Mouse (Mus musculus): ENCODE data around the gene Uqcrc2. TPM values are rescaled to one million over a fixed set of nuclear protein-coding genes. Genes with fewer than 3 reads are reported as not detected.

Uqcrc2 gene
- polyA plus RNA-seq, 1 experiment = 279 TPM

DNA sequence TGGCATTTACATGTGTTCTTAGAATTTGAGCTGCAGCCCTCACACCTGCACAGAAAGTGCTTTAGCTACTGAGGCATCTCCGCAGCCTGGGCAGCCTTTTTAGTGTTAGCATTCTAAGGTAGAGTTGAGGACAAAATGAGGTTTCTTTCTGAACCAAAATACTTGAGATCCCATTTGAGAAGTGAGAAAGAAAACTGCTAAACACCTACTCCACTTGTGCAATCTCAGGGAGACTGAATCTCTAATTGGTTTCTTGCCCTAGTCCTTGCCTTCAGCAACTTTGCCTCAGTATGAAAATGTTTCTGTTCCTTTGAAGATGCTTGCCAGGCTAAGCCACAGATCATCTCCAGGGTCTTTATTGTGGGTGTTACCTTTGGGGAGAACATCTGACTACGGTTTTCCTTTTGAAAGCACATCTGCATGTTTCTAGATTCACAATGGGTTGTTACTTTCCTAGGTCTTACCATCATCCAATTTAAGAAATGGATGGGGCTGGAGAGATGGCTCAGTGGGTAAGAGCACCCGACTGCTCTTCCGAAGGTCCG is 58.9 kb downstream of the Uqcrc2 start:
- H3K4me1 ChIP-seq (ENCODE audit: control insufficient read depth, insufficient read depth, low read length) = no peaks in the 10 kb centered on the region
- WGBS = 98% methylated on average over 5 of the region's 5 CpGs
- TF ChIP-seq POLR2A (IDR thresholded peaks at IDR 0.05; ENCODE audit: borderline replicate concordance, insufficient read depth, low read length) = no peak
- no peak for TF ChIP-seq CTCF (IDR thresholded peaks at IDR 0.05; ENCODE audit: borderline replicate concordance, insufficient read depth, low read depth, low read length)
- H3K27me3 ChIP-seq (ENCODE audit: control insufficient read depth, insufficient read depth, low read length) = no peaks in the 10 kb centered on the region
- DNase-seq = no peak
- no peak overlapping the region for H3K4me3 ChIP-seq (replicated peaks; ENCODE audit: insufficient read depth, low read depth, low read length)
- no peak overlapping the region for H3K27ac ChIP-seq (ENCODE audit: insufficient read depth, low read length)

DNA sequence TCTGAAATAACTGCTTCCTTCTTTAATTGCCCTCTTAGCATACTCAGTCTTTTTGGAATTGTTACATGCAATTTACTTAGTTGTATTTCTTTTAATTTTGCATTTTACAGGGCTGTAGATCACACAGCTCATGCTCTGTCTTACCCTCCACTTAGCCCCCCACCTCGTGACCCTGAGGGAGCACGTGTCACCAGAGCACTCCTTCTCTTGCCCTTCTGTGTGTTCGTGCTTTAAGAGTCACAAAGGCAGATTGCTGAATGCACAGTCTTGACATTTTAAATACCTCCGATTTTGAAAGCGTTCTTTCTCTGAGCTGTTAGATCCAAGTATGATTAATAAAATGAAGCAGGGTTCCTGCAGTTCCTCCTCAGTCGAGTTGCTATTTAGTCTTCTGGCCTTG is 60.2 kb downstream of the Uqcrc2 start:
- no peak overlapping the region for H3K4me3 ChIP-seq (replicated peaks; ENCODE audit: insufficient read depth, low read depth, low read length)
- no peaks in the 10 kb centered on the region for H3K4me1 ChIP-seq (ENCODE audit: control insufficient read depth, insufficient read depth, low read length)
- 50% methylated on average over 6 of the region's 6 CpGs for WGBS
- DNase-seq = no peak
- H3K27me3 ChIP-seq (ENCODE audit: control insufficient read depth, insufficient read depth, low read length) = no peaks in the 10 kb centered on the region
- no peak overlapping the region for H3K27ac ChIP-seq (ENCODE audit: insufficient read depth, low read length)
- TF ChIP-seq POLR2A (IDR thresholded peaks at IDR 0.05; ENCODE audit: borderline replicate concordance, insufficient read depth, low read length) (no peak), CTCF (IDR thresholded peaks at IDR 0.05; ENCODE audit: borderline replicate concordance, insufficient read depth, low read depth, low read length) (no peak)

DNA sequence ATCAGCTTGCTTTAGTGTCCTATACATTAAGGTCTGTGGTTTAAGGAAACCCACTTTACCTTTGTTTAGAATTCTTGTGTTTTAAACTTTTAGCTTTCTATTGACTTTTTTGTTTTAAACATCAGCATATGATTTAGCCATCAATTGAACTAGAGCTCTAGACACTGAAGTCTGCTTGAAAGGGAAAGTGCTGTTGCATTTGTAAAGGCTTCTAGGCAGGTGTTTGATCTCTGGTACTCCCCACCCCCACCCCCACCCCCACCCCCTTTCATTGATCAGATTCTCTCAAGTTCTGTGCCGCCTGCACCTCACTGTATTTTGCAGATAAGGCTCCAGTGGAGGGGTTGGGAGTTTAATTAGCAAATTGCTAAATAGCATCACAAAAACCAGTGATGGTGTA is 60.7 kb downstream of the Uqcrc2 start:
- DNase-seq = no peak
- Histone ChIP-seq H3K4me1 (ENCODE audit: control insufficient read depth, insufficient read depth, low read length) (no peaks in the 10 kb centered on the region), H3K27ac (ENCODE audit: insufficient read depth, low read length) (no peak overlapping the region), H3K4me3 (replicated peaks; ENCODE audit: insufficient read depth, low read depth, low read length) (no peak overlapping the region), H3K27me3 (ENCODE audit: control insufficient read depth, insufficient read depth, low read length) (no peaks in the 10 kb centered on the region)
- TF ChIP-seq CTCF (IDR thresholded peaks at IDR 0.05; ENCODE audit: borderline replicate concordance, insufficient read depth, low read depth, low read length) = no peak
- no peak for TF ChIP-seq POLR2A (IDR thresholded peaks at IDR 0.05; ENCODE audit: borderline replicate concordance, insufficient read depth, low read length)
- 93% methylated on average over 1 of the region's 1 CpGs for WGBS

DNA sequence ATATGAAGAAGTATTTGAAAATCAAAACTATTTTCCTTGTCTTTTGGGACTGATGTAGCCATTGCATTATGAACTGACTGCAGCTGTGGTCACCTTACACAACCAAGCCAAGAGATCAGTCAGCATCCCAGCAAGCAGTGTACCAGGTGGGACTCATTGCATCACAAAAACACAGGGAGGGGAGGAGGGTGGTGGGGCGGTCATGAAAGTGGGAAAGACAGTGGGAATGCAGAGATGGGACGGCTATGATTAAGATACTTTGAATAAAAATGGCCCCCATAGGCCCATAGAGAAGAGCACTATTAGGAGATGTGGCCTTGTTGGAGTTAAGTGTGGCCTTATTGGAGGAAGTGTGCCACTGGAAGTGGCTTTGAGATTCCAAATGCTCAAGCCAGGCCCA is 61.4 kb downstream of the Uqcrc2 start:
- DNase-seq = no peak
- WGBS = 96% methylated on average over 2 of the region's 2 CpGs
- Histone ChIP-seq H3K4me3 (replicated peaks; ENCODE audit: insufficient read depth, low read depth, low read length) (no peak overlapping the region), H3K27ac (ENCODE audit: insufficient read depth, low read length) (no peak overlapping the region), H3K4me1 (ENCODE audit: control insufficient read depth, insufficient read depth, low read length) (no peaks in the 10 kb centered on the region), H3K27me3 (ENCODE audit: control insufficient read depth, insufficient read depth, low read length) (no peaks in the 10 kb centered on the region)
- TF ChIP-seq POLR2A (IDR thresholded peaks at IDR 0.05; ENCODE audit: borderline replicate concordance, insufficient read depth, low read length) (no peak), CTCF (IDR thresholded peaks at IDR 0.05; ENCODE audit: borderline replicate concordance, insufficient read depth, low read depth, low read length) (no peak)

DNA sequence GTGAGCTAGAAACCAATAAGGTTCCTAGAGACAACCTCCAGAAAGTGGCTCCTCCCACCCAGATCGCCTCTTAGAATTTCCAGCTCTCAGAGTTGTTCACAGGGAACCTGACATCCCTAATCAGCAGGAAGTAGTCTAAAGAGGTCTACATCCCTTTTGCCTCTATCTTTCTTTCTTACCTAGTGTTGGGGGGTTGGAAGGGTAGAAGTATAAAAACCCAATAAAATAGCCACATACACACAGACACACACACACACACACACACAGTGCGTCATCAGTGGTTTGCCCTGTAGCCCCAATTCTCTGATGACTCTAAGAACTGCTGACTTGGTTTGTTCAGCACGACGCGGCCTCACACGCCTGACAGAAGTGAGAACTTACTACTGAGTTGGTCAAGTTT is 64.6 kb downstream of the Uqcrc2 start:
- H3K27ac ChIP-seq (ENCODE audit: insufficient read depth, low read length) = no peak overlapping the region
- no peak overlapping the region for H3K4me3 ChIP-seq (replicated peaks; ENCODE audit: insufficient read depth, low read depth, low read length)
- no peak for DNase-seq
- H3K4me1 ChIP-seq (ENCODE audit: control insufficient read depth, insufficient read depth, low read length) = no peaks in the 10 kb centered on the region
- H3K27me3 ChIP-seq (ENCODE audit: control insufficient read depth, insufficient read depth, low read length) = no peaks in the 10 kb centered on the region
- TF ChIP-seq CTCF (IDR thresholded peaks at IDR 0.05; ENCODE audit: borderline replicate concordance, insufficient read depth, low read depth, low read length) (no peak), POLR2A (IDR thresholded peaks at IDR 0.05; ENCODE audit: borderline replicate concordance, insufficient read depth, low read length) (no peak)
- 93% methylated on average over 6 of the region's 6 CpGs for WGBS

DNA sequence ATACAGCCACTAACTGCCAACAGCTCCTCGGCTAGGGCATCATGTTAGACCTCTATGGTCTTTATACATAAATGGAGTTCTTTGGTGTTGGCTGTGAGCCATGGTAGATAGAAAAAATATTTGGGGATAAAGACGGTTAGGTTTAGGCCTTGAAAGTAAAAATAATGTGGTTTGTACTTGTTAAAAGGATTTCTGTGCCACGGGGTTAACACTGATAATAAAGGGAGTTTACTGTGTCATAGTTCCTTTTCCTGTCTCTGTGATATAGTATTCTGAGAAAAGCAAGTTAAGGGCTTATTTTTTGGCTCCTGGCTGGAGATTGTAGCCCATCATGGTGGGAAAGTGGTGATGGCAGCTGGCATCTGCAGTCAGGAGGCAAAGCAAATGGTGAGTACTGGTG is 68.9 kb downstream of the Uqcrc2 start:
- WGBS = 47% methylated on average over 3 of the region's 3 CpGs
- H3K4me3 ChIP-seq (replicated peaks; ENCODE audit: insufficient read depth, low read depth, low read length) = no peak overlapping the region

More for the DNA sequence above, 68.9 kb downstream of the Uqcrc2 start:
- Histone ChIP-seq H3K27me3 (ENCODE audit: control insufficient read depth, insufficient read depth, low read length) (no peaks in the 10 kb centered on the region), H3K27ac (ENCODE audit: insufficient read depth, low read length) (no peak overlapping the region), H3K4me1 (ENCODE audit: control insufficient read depth, insufficient read depth, low read length) (no peaks in the 10 kb centered on the region)
- no peak for DNase-seq
- TF ChIP-seq POLR2A (IDR thresholded peaks at IDR 0.05; ENCODE audit: borderline replicate concordance, insufficient read depth, low read length) (no peak), CTCF (IDR thresholded peaks at IDR 0.05; ENCODE audit: borderline replicate concordance, insufficient read depth, low read depth, low read length) (no peak)

Other genes with a start within 250 kb of the Uqcrc2 start
- not detected in 2 replicates for gene Abca16, start 225.5 kb upstream of the Uqcrc2 start, polyA plus RNA-seq (2012; rRNA removed)
- 0.08 TPM in 1 of 2 replicates, not detected in the other for gene Pdzd9, start 35.2 kb downstream of the Uqcrc2 start, polyA plus RNA-seq (2012; rRNA removed)
- 31.1 and 32.1 TPM in 2 replicates for gene Mosmo, start 42.4 kb downstream of the Uqcrc2 start, polyA plus RNA-seq (2012; rRNA removed)
- gene Vwa3a, start 104.1 kb downstream of the Uqcrc2 start, polyA plus RNA-seq (2012; rRNA removed) = 1.4 and 2.1 TPM in 2 replicates
- gene Gm5737, start 177.2 kb downstream of the Uqcrc2 start, polyA plus RNA-seq (2012; rRNA removed) = 0.08 TPM in 1 of 2 replicates, not detected in the other
- 32.0 and 42.3 TPM in 2 replicates for gene Eef2k, start 207.7 kb downstream of the Uqcrc2 start, polyA plus RNA-seq (2012; rRNA removed)